Comparison of ENCODE assay signal across 8 mouse cellular contexts in the genomic region with DNA sequence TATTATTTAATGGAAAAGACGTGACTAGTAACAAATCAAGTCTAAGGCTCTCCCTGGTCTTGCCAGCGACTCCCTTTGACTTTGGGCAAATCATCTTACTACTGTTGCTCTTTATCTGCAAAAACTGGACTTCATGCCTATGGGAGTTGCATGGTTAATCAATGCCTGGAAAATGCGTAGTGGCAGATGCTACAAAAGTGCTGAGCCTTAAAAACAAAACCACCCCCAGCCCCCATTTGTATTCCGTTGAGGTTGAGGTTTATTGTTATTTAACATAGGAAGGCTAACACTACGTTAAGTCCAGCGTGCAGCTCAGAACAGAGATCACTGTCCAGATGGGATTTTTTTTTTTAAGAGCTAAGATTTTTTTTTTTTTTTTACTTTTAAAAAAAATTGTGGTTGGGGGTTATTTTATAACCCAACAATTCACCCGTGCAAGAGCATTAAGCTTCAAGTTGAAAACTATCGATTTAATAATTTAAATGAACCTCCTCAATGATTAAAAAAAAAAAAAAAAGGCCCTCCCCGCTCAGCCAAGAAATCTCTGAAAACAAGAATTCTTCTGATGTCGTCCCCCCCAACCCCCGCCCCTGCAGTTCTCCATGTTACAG.
DNase-seq lines count a peak whose midpoint lies in the region; ATAC-seq and TF ChIP-seq lines count a peak whose summit lies in the region.

No protein-coding gene starts in this region.

- no peaks in the 10 kb centered on the region for H3K27me3 ChIP-seq in heart, embryonic 13.5 days (replicated peaks)
- no peaks in the 10 kb centered on the region for H3K27me3 ChIP-seq in MEL (ENCODE audit: control insufficient read depth in 1 of 2, insufficient read depth in 2 of 2, low read length in 2 of 2)
- H3K27me3 ChIP-seq in hindbrain, embryonic 11.5 days (ENCODE audit: control insufficient read depth, insufficient read depth, low read length) = no peaks in the 10 kb centered on the region
- no peaks in the 10 kb centered on the region for H3K27me3 ChIP-seq in midbrain, embryonic 13.5 days

- peaks cover 1% of the 10 kb centered on the region; the same call in 1 of the 2 replicates for H3K79me2 ChIP-seq in MEL (ENCODE audit: control insufficient read depth, insufficient read depth, low read length, poor library complexity)

- DNase-seq in heart, postnatal 25 days (ENCODE audit: low spot score) = no peak
- no peak for DNase-seq in MEL (ENCODE audit: low read depth, low spot score)
- peak; percentile 58 for DNase-seq in hindbrain, embryonic 11.5 days (ENCODE audit: low spot score)
- no peak for DNase-seq in cerebellum, postnatal 25 days
- DNase-seq in testis, postnatal 10 days (ENCODE audit: low spot score) = no peak

- TF ChIP-seq EP300 in MEL (IDR thresholded peaks at IDR 0.05; ENCODE audit: low read depth in 1 of 2, low read length in 2 of 2) = no peak

- peak overlapping the region; percentile 100 for H3K27ac ChIP-seq in heart, embryonic 13.5 days (replicated peaks)
- H3K27ac ChIP-seq in MEL (ENCODE audit: control insufficient read depth, low read depth, low read length) = no peak overlapping the region
- peak overlapping the region; percentile 97 for H3K27ac ChIP-seq in hindbrain, embryonic 11.5 days (ENCODE audit: low read depth, low read length)
- H3K27ac ChIP-seq in midbrain, embryonic 13.5 days = peak overlapping the region; percentile 100

- H3K9me3 ChIP-seq in heart, embryonic 13.5 days = no peaks in the 10 kb centered on the region
- no peaks in the 10 kb centered on the region for H3K9me3 ChIP-seq in MEL (replicated peaks; ENCODE audit: insufficient read depth, low read length)
- H3K9me3 ChIP-seq in hindbrain, embryonic 11.5 days (ENCODE audit: control insufficient read depth, low read length) = no peaks in the 10 kb centered on the region
- H3K9me3 ChIP-seq in midbrain, embryonic 13.5 days = no peaks in the 10 kb centered on the region

- H3K4me3 ChIP-seq in heart, embryonic 13.5 days = peak overlapping the region; percentile 87
- peak overlapping the region; percentile 82 to 89 for H3K4me3 ChIP-seq in MEL (ENCODE audit: control insufficient read depth in 1 of 2, insufficient read depth in 1 of 2, low read depth in 2 of 2, low read length in 2 of 2)
- peak overlapping the region; percentile 85 for H3K4me3 ChIP-seq in hindbrain, embryonic 11.5 days (ENCODE audit: low read depth, low read length)
- peak overlapping the region; percentile 77 for H3K4me3 ChIP-seq in midbrain, embryonic 13.5 days (replicated peaks)

- peak overlapping the region; percentile 95 for H3K9ac ChIP-seq in heart, embryonic 13.5 days
- peak overlapping the region; percentile 87 for H3K9ac ChIP-seq in MEL (ENCODE audit: control insufficient read depth, low read depth, low read length, poor library complexity, severe bottlenecking)
- H3K9ac ChIP-seq in hindbrain, embryonic 11.5 days (ENCODE audit: low read depth, low read length) = peak overlapping the region; percentile 95
- H3K9ac ChIP-seq in midbrain, embryonic 13.5 days (replicated peaks) = peak overlapping the region; percentile 87

- ATAC-seq in heart, embryonic 13.5 days (ENCODE audit: extremely low read depth, insufficient number of reproducible peaks, low FRiP score, low TSS enrichment) = no peak
- no peak for ATAC-seq in hindbrain, embryonic 11.5 days (ENCODE audit: low FRiP score)
- ATAC-seq in midbrain, embryonic 13.5 days = no peak
- ATAC-seq in erythroid progenitor cell, adult 5-6 weeks (replicated peaks; ENCODE audit: low FRiP score, poor library complexity, severe bottlenecking) = no peak

- TF ChIP-seq POLR2A in MEL (IDR thresholded peaks at IDR 0.05; ENCODE audit: control insufficient read depth in 1 of 2, insufficient read depth in 1 of 2, low read depth in 1 of 2, low read length in 2 of 2, poor library complexity in 1 of 2) = no peak

- intact Hi-C loops in heart, postnatal 25 days (cut with DNase I) = loop anchor here (5.0 to 10.0 kb wide), 3 partner anchors 125 to 197 kb away; no protein-coding TSS in a partner anchor

- no peak for TF ChIP-seq RAD21 in MEL (IDR thresholded peaks at IDR 0.05; ENCODE audit: low read depth, low read length)

- H3K4me1 ChIP-seq in heart, embryonic 13.5 days = peaks cover 21% of the 10 kb centered on the region
- H3K4me1 ChIP-seq in MEL (ENCODE audit: control insufficient read depth in 1 of 2, insufficient read depth in 2 of 2, low read length in 2 of 2) = peaks cover 0 to 6% of the 10 kb centered on the region in 2 experiments; a peak in 1 of 4 replicates
- peaks cover 2% of the 10 kb centered on the region; the same call in 1 of the 2 replicates for H3K4me1 ChIP-seq in hindbrain, embryonic 11.5 days (replicated peaks; ENCODE audit: control insufficient read depth, insufficient read depth, low read length)
- peaks cover 24% of the 10 kb centered on the region for H3K4me1 ChIP-seq in midbrain, embryonic 13.5 days (replicated peaks)

- no peaks in the 10 kb centered on the region for H3K36me3 ChIP-seq in heart, embryonic 13.5 days
- H3K36me3 ChIP-seq in MEL (ENCODE audit: control insufficient read depth in 1 of 2, insufficient read depth in 2 of 2, low read length in 2 of 2) = peaks cover 0 to 5% of the 10 kb centered on the region in 2 experiments; a peak in 1 of 4 replicates
- H3K36me3 ChIP-seq in hindbrain, embryonic 11.5 days (ENCODE audit: control insufficient read depth, insufficient read depth, low read length) = no peaks in the 10 kb centered on the region
- no peaks in the 10 kb centered on the region for H3K36me3 ChIP-seq in midbrain, embryonic 13.5 days

- H3K4me2 ChIP-seq in heart, embryonic 13.5 days = peak overlapping the region; percentile 89
- H3K4me2 ChIP-seq in hindbrain, embryonic 11.5 days (replicated peaks; ENCODE audit: low read depth, low read length) = peak overlapping the region; percentile 65
- H3K4me2 ChIP-seq in midbrain, embryonic 13.5 days (replicated peaks) = peak overlapping the region; percentile 85

- WGBS in heart, embryonic 13.5 days = 4% methylated on average over 11 of the region's 11 CpGs
- 2% methylated on average over 11 of the region's 11 CpGs for WGBS in hindbrain, embryonic 11.5 days
- WGBS in midbrain, embryonic 13.5 days = under 1% methylated on average over 11 of the region's 11 CpGs

- no peak for TF ChIP-seq CTCF in MEL (IDR thresholded peaks at IDR 0.05 in 2 of 3, conservative IDR thresholded peaks at IDR 0.05 in 1 of 3; ENCODE audit: control insufficient read depth in 1 of 3, insufficient read depth in 1 of 3, low read depth in 2 of 3, low read length in 3 of 3, poor library complexity in 1 of 3, severe bottlenecking in 1 of 3)

TF ChIP-seq in MEL, 35 proteins besides CTCF, POLR2A, EP300 and RAD21:
- no peak for TF ChIP-seq KAT2A (conservative IDR thresholded peaks at IDR 0.05; ENCODE audit: low read depth, low read length)
- TF ChIP-seq ZNF384 (IDR thresholded peaks at IDR 0.05; ENCODE audit: low read depth, low read length) = peak; percentile 54
TF ChIP-seq in MEL: peak in this region for 1.
